Mouse (Mus musculus) heart, embryonic 13.5 days (tissue): ENCODE measurements around the gene Hdac2. TPM values are rescaled to one million over a fixed set of nuclear protein-coding genes. Genes with fewer than 3 reads are reported as not detected.

Source experiments
- ATAC-seq: fragments of 200-750 bp; cut with Nextera tagmentation; 2 replicates; pipeline ENCODE4 v1.8.0; 2017; ENCODE audit warnings: moderate TSS enrichment; ENCODE audit not compliant: insufficient number of reproducible peaks, low FRiP score, low TSS enrichment; ENCODE audit errors: extremely low read depth
- H3K27ac ChIP-seq: fragments of 300-500 bp; sonication (generic); replicated peaks from 2 replicates; pipeline ENCODE4 v1.5.1; 2015; ENCODE audit warnings: moderate library complexity, mild to moderate bottlenecking, inconsistent platforms
- H3K27me3 ChIP-seq: fragments of 300-500 bp; sonication (generic); replicated peaks from 2 replicates; pipeline ENCODE4 v1.6.1; 2015; ENCODE audit warnings: mild to moderate bottlenecking, inconsistent platforms
- H3K36me3 ChIP-seq: fragments of 300-500 bp; sonication (generic); 2 replicates; pipeline ENCODE4 v1.6.1; 2015; ENCODE audit warnings: mild to moderate bottlenecking, inconsistent platforms
- H3K4me1 ChIP-seq: fragments of 300-500 bp; sonication (generic); 2 replicates; pipeline ENCODE4 v1.6.1; 2015; ENCODE audit warnings: inconsistent platforms
- H3K4me2 ChIP-seq: fragments of 300-500 bp; sonication (generic); 2 replicates; pipeline ENCODE4 v1.6.1; 2015; ENCODE audit warnings: inconsistent platforms, mild to moderate bottlenecking, moderate library complexity
- H3K4me3 ChIP-seq: fragments of 300-500 bp; sonication (generic); 2 replicates; pipeline ENCODE4 v1.5.1; 2015; ENCODE audit warnings: moderate library complexity, mild to moderate bottlenecking, inconsistent platforms
- H3K9ac ChIP-seq: fragments of 300-500 bp; sonication (generic); 2 replicates; pipeline ENCODE4 v1.6.1; 2015; ENCODE audit warnings: inconsistent platforms, mild to moderate bottlenecking, moderate library complexity
- H3K9me3 ChIP-seq: fragments of 300-500 bp; sonication (generic); 2 replicates; pipeline ENCODE4 v1.6.1; 2016; ENCODE audit warnings: inconsistent platforms
- WGBS: fragments of 180-500 bp; shearing (Covaris S2); methylation state at CpG from one replicate; pipeline ENCODE4 v1.1.7; 2015; ENCODE audit warnings: mixed read lengths; 5-methylcytosine and 5-hydroxymethylcytosine counted together
- polyA plus RNA-seq: library from polyadenylated mRNA; unstranded; fragments of >200 nt; fragmentation: Nextera tagmentation; extraction: Ambion mirVana; gene quantifications from 2 replicates; pipeline ENCODE4 v1.2.1, GENCODE M21; 2015

Hdac2 gene
- polyA plus RNA-seq: 146 and 159 TPM in 2 replicates

DNA sequence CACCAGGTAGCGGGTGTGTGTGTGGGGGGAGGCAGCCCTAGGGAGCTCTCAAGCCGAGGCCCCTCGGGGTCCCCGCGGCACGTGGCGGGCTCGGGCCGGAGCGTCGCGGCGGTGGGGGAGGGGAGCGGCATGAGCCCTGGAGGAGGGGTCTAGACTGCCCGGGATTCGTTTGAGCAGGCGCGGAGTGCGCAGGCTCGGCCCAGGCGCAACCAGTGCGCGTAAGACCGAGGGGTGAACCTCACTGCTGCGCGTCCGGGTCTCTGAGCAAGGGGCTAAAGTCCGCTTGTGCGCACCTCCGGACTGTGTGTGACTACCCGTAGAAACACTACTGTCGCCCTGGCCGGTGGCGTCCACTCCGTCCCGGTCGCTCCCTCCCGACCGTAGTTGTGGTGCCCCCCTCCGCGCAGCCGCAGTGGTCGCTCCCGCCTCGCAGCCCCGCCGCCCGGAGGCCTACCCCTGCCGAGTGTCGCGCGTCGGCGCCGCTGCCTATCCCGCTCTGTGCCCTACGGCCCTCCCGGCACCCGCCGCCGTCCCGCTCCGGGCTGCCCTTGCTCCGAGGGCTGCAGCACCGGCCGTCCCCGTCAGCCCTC lies at the start of gene Hdac2:
TSS of gene Hdac2 (plus strand) at position 459 of the 590 bp plus-strand sequence.
- Histone ChIP-seq H3K4me2 (peak within 1 kb of the TSS; percentile 74), H3K36me3 (0 out of 2 replicates have a peak, but pooled peaks cover 5% of the 10 kb centered on the region), H3K4me3 (peak within 1 kb of the TSS; percentile 98), H3K4me1 (peaks cover 29% of the 10 kb centered on the region), H3K9me3 (no peaks in the 10 kb centered on the region), H3K27ac (peak within 1 kb of the TSS; percentile 99), H3K27me3 (no peaks in the 10 kb centered on the region), H3K9ac (peak within 1 kb of the TSS; percentile 99)
- 0% methylated on average over 46 of the region's 67 CpGs for WGBS
- ATAC-seq: peak; percentile 95

DNA sequence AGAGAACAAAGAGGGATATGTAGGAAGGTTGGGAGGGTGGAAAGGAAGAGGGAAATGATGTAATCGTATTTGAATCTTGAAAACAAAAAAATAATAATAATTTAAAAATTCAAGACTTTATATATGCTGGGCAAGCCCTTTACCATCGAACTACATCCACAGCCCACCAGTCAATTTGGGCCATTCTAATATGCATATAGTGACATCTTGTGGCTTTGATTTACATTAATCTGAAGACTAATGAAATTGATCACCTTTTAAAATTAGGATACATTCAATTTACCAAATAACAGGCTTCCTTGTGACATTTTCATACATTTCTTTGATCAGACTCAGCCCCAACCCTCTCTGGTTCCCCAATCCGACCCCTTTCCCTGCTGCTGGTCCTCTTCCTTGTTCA lies 46.1 kb upstream of the Hdac2 start:
- no peak for ATAC-seq
- WGBS: 58% methylated on average over 3 of the region's 3 CpGs
- H3K9ac ChIP-seq: no peak overlapping the region
- H3K27ac ChIP-seq: no peak overlapping the region
- no peaks in the 10 kb centered on the region for H3K9me3 ChIP-seq
- H3K4me1 ChIP-seq: no peaks in the 10 kb centered on the region
- no peaks in the 10 kb centered on the region for H3K36me3 ChIP-seq
- no peaks in the 10 kb centered on the region for H3K27me3 ChIP-seq
- H3K4me3 ChIP-seq: no peak overlapping the region
- no peak overlapping the region for H3K4me2 ChIP-seq

GRCm38 (mm10) chr10:36935863-36936262 lies 38.5 kb upstream of the Hdac2 start:
- H3K4me2 ChIP-seq: no peak overlapping the region
- H3K27ac ChIP-seq: no peak overlapping the region
- no peak for ATAC-seq
- no peaks in the 10 kb centered on the region for H3K4me1 ChIP-seq
- H3K9me3 ChIP-seq: no peaks in the 10 kb centered on the region
- H3K4me3 ChIP-seq: no peak overlapping the region
- WGBS: 73% methylated on average over 5 of the region's 5 CpGs
- H3K27me3 ChIP-seq: no peaks in the 10 kb centered on the region
- H3K9ac ChIP-seq: no peak overlapping the region
- H3K36me3 ChIP-seq: no peaks in the 10 kb centered on the region

GRCm38 (mm10) chr10:36936271-36936670 lies 38.1 kb upstream of the Hdac2 start:
- Histone ChIP-seq H3K4me2 (no peak overlapping the region), H3K27me3 (no peaks in the 10 kb centered on the region), H3K4me1 (no peaks in the 10 kb centered on the region), H3K9ac (no peak overlapping the region), H3K27ac (no peak overlapping the region), H3K36me3 (no peaks in the 10 kb centered on the region), H3K4me3 (no peak overlapping the region), H3K9me3 (no peaks in the 10 kb centered on the region)
- 59% methylated on average over 2 of the region's 2 CpGs for WGBS
- no peak for ATAC-seq

GRCm38 (mm10) chr10:36951742-36952141 lies 22.6 kb upstream of the Hdac2 start:
- no peak overlapping the region for H3K9ac ChIP-seq
- no peak overlapping the region for H3K4me2 ChIP-seq
- WGBS: 64% methylated on average over 2 of the region's 2 CpGs
- ATAC-seq: no peak
- no peaks in the 10 kb centered on the region for H3K36me3 ChIP-seq
- no peak overlapping the region for H3K4me3 ChIP-seq
- H3K27me3 ChIP-seq: no peaks in the 10 kb centered on the region
- no peaks in the 10 kb centered on the region for H3K9me3 ChIP-seq
- no peaks in the 10 kb centered on the region for H3K4me1 ChIP-seq
- H3K27ac ChIP-seq: no peak overlapping the region

- whole genome bisulfite sequencing: 69% methylated on average over 2 of the region's 2 CpGs
- ATAC-seq: no peak
- Histone ChIP-seq H3K9ac (no peak overlapping the region), H3K36me3 (no peaks in the 10 kb centered on the region), H3K4me2 (no peak overlapping the region), H3K27me3 (no peaks in the 10 kb centered on the region), H3K27ac (no peak overlapping the region), H3K4me1 (no peaks in the 10 kb centered on the region), H3K4me3 (no peak overlapping the region), H3K9me3 (no peaks in the 10 kb centered on the region)
These were observed 21.7 kb upstream of the Hdac2 start for GRCm38 (mm10) chr10:36952622-36953021.

- H3K4me2 ChIP-seq: no peak overlapping the region
- no peaks in the 10 kb centered on the region for H3K36me3 ChIP-seq
- no peak overlapping the region for H3K4me3 ChIP-seq
- ATAC-seq: no peak
- 77% methylated on average over 1 of the region's 1 CpGs for WGBS
- H3K4me1 ChIP-seq: no peaks in the 10 kb centered on the region
- no peak overlapping the region for H3K27ac ChIP-seq
- no peak overlapping the region for H3K9ac ChIP-seq
- H3K27me3 ChIP-seq: no peaks in the 10 kb centered on the region
- no peaks in the 10 kb centered on the region for H3K9me3 ChIP-seq
These were observed 14.7 kb upstream of the Hdac2 start for GRCm38 (mm10) chr10:36959563-36960110.

DNA sequence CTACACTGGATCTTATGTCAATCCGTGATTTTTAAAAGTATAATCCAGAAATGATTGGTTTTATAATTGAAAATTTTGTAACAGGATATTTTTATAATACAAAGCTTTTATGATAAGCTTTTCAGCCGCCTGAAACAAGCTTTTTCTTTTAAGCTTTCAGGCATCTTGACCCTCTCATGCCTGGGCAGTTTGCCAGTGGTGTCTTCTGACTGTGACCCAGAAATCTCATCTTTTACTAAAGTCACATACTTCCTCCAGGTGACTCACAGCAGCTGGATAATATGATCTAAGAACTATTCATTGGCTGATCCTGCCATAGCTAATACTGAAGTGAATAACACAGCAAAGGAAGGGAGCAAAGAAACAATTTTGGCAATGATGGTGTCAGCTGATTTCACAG lies 9.9 kb upstream of the Hdac2 start:
- H3K27me3 ChIP-seq: no peaks in the 10 kb centered on the region
- H3K27ac ChIP-seq: no peak overlapping the region
- 43% methylated on average over 2 of the region's 2 CpGs for WGBS
- no peaks in the 10 kb centered on the region for H3K36me3 ChIP-seq
- no peaks in the 10 kb centered on the region for H3K9me3 ChIP-seq
- H3K4me3 ChIP-seq: no peak overlapping the region
- no peak for ATAC-seq
- no peak overlapping the region for H3K9ac ChIP-seq
- H3K4me1 ChIP-seq: no peaks in the 10 kb centered on the region
- H3K4me2 ChIP-seq: no peak overlapping the region

DNA sequence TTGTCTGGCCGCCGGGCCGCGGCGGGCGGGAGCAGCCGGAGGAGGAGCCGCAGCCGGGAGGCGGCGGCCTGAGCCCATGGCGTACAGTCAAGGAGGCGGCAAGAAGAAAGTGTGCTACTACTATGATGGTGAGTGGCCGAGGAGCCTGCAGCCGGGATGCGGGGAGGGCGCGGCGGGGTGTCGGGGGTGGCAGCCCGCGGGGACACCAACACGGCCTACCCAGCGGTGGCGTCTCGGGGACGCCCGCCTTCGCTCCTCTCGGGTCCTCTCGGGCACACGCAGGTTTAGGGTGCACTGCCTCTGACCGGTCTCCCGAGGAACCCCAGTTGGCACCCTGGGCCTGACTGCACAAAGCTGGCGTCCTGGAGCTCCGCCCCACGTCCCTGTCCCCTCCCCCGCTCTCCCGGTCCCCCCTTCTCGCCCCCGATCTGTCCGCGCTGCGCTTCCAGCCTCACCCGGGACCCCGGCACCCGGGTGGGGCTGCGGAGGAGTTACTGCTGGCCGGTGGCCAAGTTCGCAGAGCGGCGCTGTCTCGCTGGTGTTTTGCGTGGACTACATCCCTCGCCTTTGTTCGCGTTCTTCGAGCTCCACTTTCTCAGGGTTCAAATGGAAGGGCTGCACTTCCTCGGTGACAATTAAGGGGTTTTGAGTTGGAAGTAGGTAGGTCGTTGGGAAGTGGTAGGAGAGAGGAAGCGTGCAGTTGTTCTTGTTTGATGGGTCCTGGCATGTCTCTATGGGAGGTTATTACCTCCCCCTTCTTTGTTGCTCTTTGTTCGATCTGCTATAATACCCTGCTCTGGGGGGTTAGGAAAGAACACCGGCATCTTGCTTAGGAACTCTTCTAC lies 554 bp downstream of the Hdac2 start:
- Histone ChIP-seq H3K4me2 (peak overlapping the region; percentile 74), H3K27ac (peak overlapping the region; percentile 99), H3K9ac (peak overlapping the region; percentile 99), H3K36me3 (0 out of 2 replicates have a peak, but pooled peaks cover 5% of the 10 kb centered on the region), H3K27me3 (no peaks in the 10 kb centered on the region), H3K9me3 (no peaks in the 10 kb centered on the region), H3K4me3 (peak overlapping the region; percentile 98), H3K4me1 (peaks cover 29% of the 10 kb centered on the region)
- WGBS: 1% methylated on average over 63 of the region's 63 CpGs
- peak; percentile 40 for ATAC-seq

GRCm38 (mm10) chr10:36981866-36982265 lies 7.5 kb downstream of the Hdac2 start:
- ATAC-seq: no peak
- peaks cover 8% of the 10 kb centered on the region for H3K4me1 ChIP-seq
- 95% methylated on average over 4 of the region's 4 CpGs for WGBS
- H3K27me3 ChIP-seq: no peaks in the 10 kb centered on the region
- no peak overlapping the region for H3K4me3 ChIP-seq
- peaks cover 22% of the 10 kb centered on the region for H3K36me3 ChIP-seq
- no peak overlapping the region for H3K27ac ChIP-seq
- no peaks in the 10 kb centered on the region for H3K9me3 ChIP-seq
- no peak overlapping the region for H3K9ac ChIP-seq
- no peak overlapping the region for H3K4me2 ChIP-seq

- Histone ChIP-seq H3K9ac (no peak overlapping the region), H3K4me2 (no peak overlapping the region), H3K4me1 (no peaks in the 10 kb centered on the region), H3K4me3 (no peak overlapping the region), H3K9me3 (no peaks in the 10 kb centered on the region), H3K27ac (no peak overlapping the region), H3K36me3 (peaks cover 92% of the 10 kb centered on the region), H3K27me3 (no peaks in the 10 kb centered on the region)
- ATAC-seq: no peak
- 90% methylated on average over 2 of the region's 2 CpGs for WGBS
These were observed 17.8 kb downstream of the Hdac2 start for GRCm38 (mm10) chr10:36992149-36992548.
